Mouse (Mus musculus): Measurements from ENCODE around the gene Tcp10a.
"Not testable (repeated sequence)": the region's sequence is repeated elsewhere in the genome, so short reads cannot be mapped to it uniquely, and the experiment has no call there.

Gene Tcp10a

DNA sequence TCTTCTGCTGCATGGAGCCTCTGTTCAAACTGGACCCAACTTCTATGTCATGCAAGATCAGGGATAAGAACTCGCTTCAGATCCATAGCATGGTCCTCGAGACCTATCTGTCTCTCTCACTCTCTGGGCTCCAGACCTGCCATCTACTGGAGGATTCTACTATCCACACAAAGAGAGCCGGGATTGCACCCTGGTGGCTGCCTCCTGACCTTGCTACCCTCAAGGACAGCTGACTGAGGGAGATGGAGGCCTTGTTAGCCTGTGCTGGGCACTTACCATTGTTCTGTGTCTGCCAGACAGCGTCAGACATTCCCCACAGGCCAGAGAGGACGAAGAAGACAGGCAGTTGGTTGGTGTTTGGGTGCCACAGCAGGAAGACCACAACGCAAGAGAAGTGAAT lies 45.0 kb downstream of the Tcp10a start:
- DNase-seq = not testable (repeated sequence)

- DNase-seq = not testable (repeated sequence)
These were observed 47.4 kb downstream of the Tcp10a start, which contains the start of gene Gm49630 for GRCm38 (mm10) chr17:7371879-7372278. Gene Gm49630 (minus strand): TSS chr17:7371979.

DNA sequence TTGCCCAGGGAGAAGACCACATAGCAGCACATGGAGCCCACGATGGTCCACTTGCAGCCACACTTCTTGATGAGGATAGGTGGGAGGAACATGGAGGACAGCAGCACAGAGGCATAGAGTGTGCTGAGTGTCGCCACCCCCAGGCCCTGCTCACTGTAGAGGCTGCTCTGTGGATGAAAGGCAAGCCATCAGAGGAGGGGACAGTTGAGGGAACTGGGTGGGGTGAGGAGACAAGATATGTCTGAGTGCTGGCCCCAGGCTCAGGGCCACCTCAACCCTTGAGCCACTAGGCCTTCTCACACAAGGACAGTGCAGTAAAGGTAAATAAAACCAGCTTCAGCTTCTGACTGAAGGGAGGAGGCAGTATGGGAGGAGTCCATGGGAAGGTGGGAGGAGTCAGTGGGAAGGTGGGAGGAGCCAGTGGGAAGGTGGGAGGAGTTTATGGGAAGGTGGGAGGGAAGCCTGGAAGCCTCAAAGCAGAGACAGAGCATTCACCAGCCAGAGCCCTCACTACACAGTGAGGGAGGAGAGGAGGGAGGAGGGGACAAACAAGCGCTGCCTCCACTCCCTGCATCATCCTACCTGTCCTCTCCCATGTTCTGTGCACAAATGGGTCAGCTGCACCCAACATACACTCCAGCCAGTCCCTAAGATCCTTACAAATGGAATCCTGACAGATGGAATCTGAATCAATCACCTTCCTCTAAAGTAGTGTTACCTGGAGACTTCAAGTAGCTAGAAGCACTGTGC lies 52.7 kb downstream of the Tcp10a start:
- DNase-seq = not testable (repeated sequence)

DNA sequence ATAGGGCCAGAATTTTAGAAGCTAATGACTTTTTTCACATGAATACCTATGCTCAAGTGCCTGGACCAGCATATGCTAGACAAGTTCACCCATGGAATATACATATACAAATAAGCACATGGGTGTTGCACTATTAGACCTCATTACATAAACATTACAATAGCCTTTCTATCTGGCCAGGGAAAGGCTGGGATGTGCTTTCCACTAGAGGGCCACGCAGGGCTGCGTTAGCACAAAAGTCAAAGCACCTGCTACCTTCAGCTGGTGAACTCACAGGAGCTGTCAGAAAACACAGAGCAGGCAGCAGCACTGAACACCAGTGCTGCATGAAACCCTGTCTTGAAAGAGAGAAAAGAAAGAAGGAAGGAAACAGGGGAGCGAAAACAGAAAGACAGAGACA lies 53.5 kb downstream of the Tcp10a start:
- DNase-seq = not testable (repeated sequence)

DNA sequence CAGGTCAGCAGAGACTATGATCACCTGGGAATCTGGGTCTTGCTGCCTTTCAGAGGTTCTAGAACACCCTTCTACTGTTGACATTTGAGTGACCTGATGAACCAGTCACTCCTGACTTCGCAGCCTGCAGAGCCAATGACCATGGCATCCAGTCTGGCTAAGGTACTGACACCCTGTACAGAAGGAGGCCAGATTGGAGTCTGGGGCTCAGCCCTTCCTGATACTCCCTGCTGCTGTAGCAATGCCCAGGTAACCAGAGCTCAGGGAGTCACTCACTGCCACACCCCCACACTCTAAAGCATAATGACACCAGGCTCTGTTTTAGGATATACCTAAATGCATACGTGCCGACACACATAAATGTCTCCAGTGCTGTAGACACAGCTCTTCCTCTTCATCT lies 58.3 kb downstream of the Tcp10a start:
- DNase-seq = not testable (repeated sequence)

- DNase-seq = not testable (repeated sequence)
These were observed 59.0 kb downstream of the Tcp10a start for GRCm38 (mm10) chr17:7383167-7384143.

DNA sequence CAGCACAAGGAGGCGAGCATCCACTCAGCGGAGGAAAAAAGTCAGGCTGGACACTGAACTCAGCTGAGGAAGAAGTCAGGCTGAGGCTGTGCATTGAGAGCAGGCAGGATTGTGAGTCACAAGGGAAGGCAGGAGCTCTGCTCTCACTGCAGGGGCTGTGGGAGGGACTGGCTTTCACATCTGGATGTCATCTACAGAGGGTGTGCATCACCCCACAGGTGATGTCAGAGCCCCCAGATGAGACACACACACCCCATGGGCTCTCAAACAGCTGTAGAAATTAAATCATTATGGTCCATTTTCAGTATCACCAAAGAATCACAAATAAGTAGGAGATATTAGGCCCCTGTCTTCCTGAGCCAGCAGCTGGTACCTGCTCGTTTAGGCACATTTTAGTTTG lies 60.9 kb downstream of the Tcp10a start, which contains the start of gene Unc93a2:
Gene Unc93a2 (minus strand): TSS at position 101 of the 400 bp plus-strand sequence.
- not testable (repeated sequence) for DNase-seq

GRCm38 (mm10) chr17:7386016-7386415 lies 61.6 kb downstream of the Tcp10a start:
- not testable (repeated sequence) for DNase-seq

- not testable (repeated sequence) for DNase-seq
These were observed 64.0 kb downstream of the Tcp10a start for GRCm38 (mm10) chr17:7388341-7388957.

DNA sequence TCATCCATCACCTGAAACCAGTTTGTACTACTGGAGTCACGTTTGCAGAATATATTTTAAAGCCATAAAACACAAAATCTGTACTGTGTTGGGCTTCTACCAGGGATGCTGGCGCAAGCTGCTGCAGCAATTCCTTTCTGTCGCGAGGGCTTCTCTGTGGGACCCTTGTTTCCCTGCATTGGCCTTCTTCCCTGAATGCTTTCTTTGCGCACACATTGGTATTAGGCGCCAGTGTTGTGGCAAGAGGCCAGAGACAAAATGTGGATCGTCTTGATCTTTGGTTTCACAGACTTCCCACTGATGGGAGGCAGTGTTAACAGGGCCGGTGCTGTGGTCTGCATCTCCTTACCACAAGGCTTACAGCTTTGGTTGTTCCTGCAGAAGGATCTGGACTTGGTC lies 64.5 kb downstream of the Tcp10a start:
- not testable (repeated sequence) for DNase-seq

DNA sequence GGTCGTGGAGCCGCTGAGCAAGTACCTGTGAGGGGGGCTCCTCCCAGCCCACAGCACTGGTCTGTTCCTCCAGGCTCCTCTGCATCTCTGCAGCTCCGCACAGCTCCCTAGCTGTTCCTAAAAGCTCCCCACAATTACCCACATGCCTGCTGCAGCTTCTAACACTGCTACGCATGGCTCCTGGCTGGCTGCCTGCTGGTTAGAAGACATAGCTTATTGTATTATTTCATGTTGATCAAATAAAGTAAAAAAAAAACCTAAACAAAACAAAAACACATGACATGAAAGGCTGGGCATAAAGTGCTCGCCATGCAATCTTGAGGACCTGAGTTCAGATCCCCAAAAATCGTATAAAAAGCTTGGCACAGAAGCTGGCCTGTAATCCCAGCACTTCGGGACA lies 65.5 kb downstream of the Tcp10a start:
- DNase-seq = not testable (repeated sequence)

GRCm38 (mm10) chr17:7395116-7395515 lies 70.7 kb downstream of the Tcp10a start:
- DNase-seq = not testable (repeated sequence)
